8 mouse cellular contexts compared by ENCODE assay signal in the genomic region with DNA sequence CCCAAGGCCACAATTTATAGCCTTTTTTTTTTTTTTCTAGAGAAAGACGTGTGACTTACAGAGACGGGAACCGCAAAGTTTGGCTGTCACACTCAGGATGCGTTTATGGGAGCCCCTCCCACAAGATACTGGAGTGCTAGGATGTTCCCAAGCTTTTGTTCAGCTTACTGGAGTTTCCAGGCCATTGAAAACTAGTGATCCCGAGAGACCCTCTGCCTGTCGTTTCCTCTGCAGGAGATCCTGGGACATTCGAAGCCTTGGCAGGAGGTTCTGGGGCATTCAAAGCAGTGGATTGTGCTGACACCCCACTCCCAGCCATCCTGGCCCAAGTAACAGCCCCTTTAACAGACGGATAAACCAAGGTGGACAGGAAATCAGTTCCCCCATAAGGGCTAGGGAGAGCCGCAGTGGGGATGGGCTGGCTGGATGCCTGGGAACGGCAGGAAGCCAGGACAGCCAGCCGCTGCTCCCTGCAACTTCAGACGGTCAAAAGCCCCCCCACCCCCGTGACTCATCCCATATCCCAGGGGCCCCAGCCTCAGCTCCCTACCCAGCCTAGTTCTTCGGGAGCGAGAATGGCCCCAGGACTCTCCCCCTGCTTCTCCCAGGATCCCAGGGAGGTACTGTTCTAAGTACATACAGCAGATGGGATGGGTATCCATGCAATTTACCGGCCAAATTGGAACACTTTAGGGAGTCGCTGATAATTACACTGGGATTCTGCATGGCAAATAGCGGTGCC. TPM values are rescaled to one million over a fixed set of nuclear protein-coding genes. Genes with fewer than 3 reads are reported as not detected.
A peak's percentile ranks its signal among the peaks of the same experiment; 100 is the strongest.
DNase-seq lines count a peak whose midpoint lies in the region; ATAC-seq and TF ChIP-seq lines count a peak whose summit lies in the region.

No protein-coding gene starts in this region.

- 19% methylated on average over 18 of the region's 18 CpGs for WGBS in embryonic facial prominence, embryonic 13.5 days
- 20% methylated on average over 18 of the region's 18 CpGs for WGBS in heart, embryonic 14.5 days
- WGBS in limb, embryonic 10.5 days, result 31% methylated on average over 18 of the region's 18 CpGs
- 14% methylated on average over 18 of the region's 18 CpGs for WGBS in midbrain, postnatal 0 days

- no peaks in the 10 kb centered on the region for H3K9me3 ChIP-seq in embryonic facial prominence, embryonic 13.5 days
- no peaks in the 10 kb centered on the region for H3K9me3 ChIP-seq in heart, embryonic 14.5 days (ENCODE audit: control insufficient read depth, low read length)
- no peaks in the 10 kb centered on the region for H3K9me3 ChIP-seq in limb, embryonic 10.5 days (replicated peaks)
- H3K9me3 ChIP-seq in midbrain, postnatal 0 days (ENCODE audit: low read length), result no peaks in the 10 kb centered on the region

- H3K4me3 ChIP-seq in layer of hippocampus, adult 2 months, result peak overlapping the region; percentile 24; the same call in 1 of the 2 replicates
- peak overlapping the region; percentile 42 for H3K4me3 ChIP-seq in embryonic facial prominence, embryonic 13.5 days
- H3K4me3 ChIP-seq in heart, embryonic 14.5 days (ENCODE audit: control insufficient read depth in 1 of 2, insufficient read depth in 1 of 2, low read depth in 1 of 2, low read length in 2 of 2), result peak overlapping the region; percentile 29 to 30
- H3K4me3 ChIP-seq in limb, embryonic 10.5 days, result peak overlapping the region; percentile 49
- no peak overlapping the region for H3K4me3 ChIP-seq in midbrain, postnatal 0 days (ENCODE audit: low read depth, low read length)

- no peaks in the 10 kb centered on the region for H3K36me3 ChIP-seq in embryonic facial prominence, embryonic 13.5 days
- no peaks in the 10 kb centered on the region for H3K36me3 ChIP-seq in heart, embryonic 14.5 days (ENCODE audit: control insufficient read depth, insufficient read depth, low read length)
- H3K36me3 ChIP-seq in limb, embryonic 10.5 days, result no peaks in the 10 kb centered on the region
- no peaks in the 10 kb centered on the region for H3K36me3 ChIP-seq in midbrain, postnatal 0 days (ENCODE audit: insufficient read depth, low read length)

- peak overlapping the region; percentile 61 for H3K9ac ChIP-seq in embryonic facial prominence, embryonic 13.5 days
- peak overlapping the region; percentile 58 for H3K9ac ChIP-seq in heart, embryonic 14.5 days (ENCODE audit: low read length)
- no peak overlapping the region for H3K9ac ChIP-seq in midbrain, postnatal 0 days (replicated peaks; ENCODE audit: low read length, poor library complexity, severe bottlenecking)

- TF ChIP-seq CTCF in layer of hippocampus, adult 2 months (conservative IDR thresholded peaks at IDR 0.05), result no peak
- TF ChIP-seq CTCF in midbrain, postnatal 0 days (IDR thresholded peaks at IDR 0.05), result no peak

- no peak for DNase-seq in layer of hippocampus, adult 2 months (ENCODE audit: low spot score in 2 of 2)
- no peak for DNase-seq in layer of hippocampus, adult 9-11 months
- no peak for DNase-seq in limb, embryonic 10.5 days (ENCODE audit: low spot score)
- DNase-seq in midbrain, postnatal 0 days (ENCODE audit: low spot score), result peak; percentile 57
- DNase-seq in layer of hippocampus, adult 11-12 months (ENCODE audit: low spot score), result no peak
- DNase-seq in layer of hippocampus, postnatal 36 days, result no peak

- peaks cover 8% of the 10 kb centered on the region for H3K4me1 ChIP-seq in embryonic facial prominence, embryonic 13.5 days
- H3K4me1 ChIP-seq in heart, embryonic 14.5 days (ENCODE audit: control insufficient read depth in 2 of 2, insufficient read depth in 2 of 2, low read length in 2 of 2), result peaks cover 23 to 24% of the 10 kb centered on the region in 2 experiments
- peaks cover 16% of the 10 kb centered on the region for H3K4me1 ChIP-seq in limb, embryonic 10.5 days
- no peaks in the 10 kb centered on the region for H3K4me1 ChIP-seq in midbrain, postnatal 0 days (ENCODE audit: insufficient read depth, low read length)

- peak overlapping the region; percentile 57 for H3K4me2 ChIP-seq in embryonic facial prominence, embryonic 13.5 days
- H3K4me2 ChIP-seq in heart, embryonic 14.5 days (ENCODE audit: low read length), result peak overlapping the region; percentile 70
- peak overlapping the region; percentile 44 for H3K4me2 ChIP-seq in midbrain, postnatal 0 days (ENCODE audit: low read depth, low read length, poor library complexity, severe bottlenecking)

- H3K27me3 ChIP-seq in embryonic facial prominence, embryonic 13.5 days, result no peaks in the 10 kb centered on the region
- no peaks in the 10 kb centered on the region for H3K27me3 ChIP-seq in heart, embryonic 14.5 days (ENCODE audit: control insufficient read depth, insufficient read depth, low read length)
- 0 out of 2 replicates have a peak, but pooled peaks cover 5% of the 10 kb centered on the region for H3K27me3 ChIP-seq in limb, embryonic 10.5 days (ENCODE audit: low read depth, poor library complexity, severe bottlenecking)
- no peaks in the 10 kb centered on the region for H3K27me3 ChIP-seq in midbrain, postnatal 0 days (ENCODE audit: insufficient read depth, low read length)

- no peak for ATAC-seq in embryonic facial prominence, embryonic 13.5 days (ENCODE audit: insufficient number of reproducible peaks, insufficient read depth, low FRiP score, low TSS enrichment, low read depth)
- ATAC-seq in heart, embryonic 14.5 days (ENCODE audit: insufficient number of reproducible peaks, insufficient read depth, low FRiP score, low read depth), result 0 out of 2 replicates have a peak, but pooled peaks have one; percentile 25
- 0 out of 2 replicates have a peak, but pooled peaks have one; percentile 20 for ATAC-seq in midbrain, postnatal 0 days (ENCODE audit: low FRiP score)

- H3K27ac ChIP-seq in layer of hippocampus, adult 2 months, result no peak overlapping the region
- no peak overlapping the region for H3K27ac ChIP-seq in embryonic facial prominence, embryonic 13.5 days
- peak overlapping the region; percentile 40 to 69 for H3K27ac ChIP-seq in heart, embryonic 14.5 days (replicated peaks in 1 of 2; ENCODE audit: control insufficient read depth in 1 of 2, insufficient read depth in 1 of 2, low read depth in 2 of 2, low read length in 2 of 2)
- H3K27ac ChIP-seq in limb, embryonic 10.5 days, result peak overlapping the region; percentile 50
- no peak overlapping the region for H3K27ac ChIP-seq in midbrain, postnatal 0 days (ENCODE audit: low read depth, low read length)

RNA-seq across cellular contexts. Expression of a gene that starts 33.3 kb away (rescaled TPM):
- 10 to 100 TPM in 1 of 2 experiments, 1 to 10 TPM in 1; 9.8 to 14.0 TPM for total RNA-seq in layer of hippocampus, adult 2 months (2021)
- polyA plus RNA-seq in embryonic facial prominence, embryonic 13.5 days (2015; fragmentation: Nextera tagmentation; extraction: Ambion mirVana), result 10.9 and 16.4 TPM in 2 replicates
- polyA plus RNA-seq in heart, embryonic 14.5 days (2014; fragmentation: Nextera tagmentation; extraction: Ambion mirVana), result 140 and 160 TPM in 2 replicates
- polyA plus RNA-seq in limb, embryonic 10.5 days (2016; fragmentation: Nextera tagmentation; extraction: Ambion mirVana), result 3.7 and 5.5 TPM in 2 replicates
- total RNA-seq in midbrain, postnatal 0 days (2014; rRNA removed), result 13.3 and 16.0 TPM in 2 replicates
- polyA plus RNA-seq in midbrain, postnatal 0 days (2015; fragmentation: Nextera tagmentation; extraction: Ambion mirVana), result 6.8 and 8.6 TPM in 2 replicates
- total RNA-seq in layer of hippocampus, postnatal 36 days (2021), result 10 to 100 TPM in 1 of 2 experiments, 1 to 10 TPM in 1; 7.9 to 12.7 TPM

RNA-seq across cellular contexts. Expression of a gene that starts 49.5 kb away (rescaled TPM):
- 1 to 10 TPM; 4.1 to 4.4 TPM for total RNA-seq in layer of hippocampus, adult 2 months (2021)
- 7.5 and 7.6 TPM in 2 replicates for polyA plus RNA-seq in embryonic facial prominence, embryonic 13.5 days (2015; fragmentation: Nextera tagmentation; extraction: Ambion mirVana)
- 1.2 and 1.3 TPM in 2 replicates for polyA plus RNA-seq in heart, embryonic 14.5 days (2014; fragmentation: Nextera tagmentation; extraction: Ambion mirVana)
- 1.2 and 3.3 TPM in 2 replicates for polyA plus RNA-seq in limb, embryonic 10.5 days (2016; fragmentation: Nextera tagmentation; extraction: Ambion mirVana)
- 4.6 and 5.5 TPM in 2 replicates for total RNA-seq in midbrain, postnatal 0 days (2014; rRNA removed)
- 1.1 and 1.5 TPM in 2 replicates for polyA plus RNA-seq in midbrain, postnatal 0 days (2015; fragmentation: Nextera tagmentation; extraction: Ambion mirVana)
- 1 to 10 TPM; 3.6 to 3.7 TPM for total RNA-seq in layer of hippocampus, postnatal 36 days (2021)

Comparison
In these comparisons a context has a peak if more than half of its experiments do, and no peak if none do; other contexts are left out.
1. H3K27ac ChIP-seq: peak in heart, embryonic 14.5 days (2 of 2) and limb, embryonic 10.5 days (single experiment); none in layer of hippocampus, adult 2 months (single experiment), embryonic facial prominence, embryonic 13.5 days (single experiment) and midbrain, postnatal 0 days (single experiment).
2. Peak in every context shown above with its lines, with median percentiles within 50 percentile points of each other: H3K4me2 ChIP-seq.